Mouse (Mus musculus) kidney, postnatal 0 days (tissue): ENCODE measurements around the gene Eif4g3. TPM values are rescaled to one million over a fixed set of nuclear protein-coding genes. Genes with fewer than 3 reads are reported as not detected.

Experiments
- ATAC-seq: fragments of 200-750 bp; cut with Nextera tagmentation; replicated peaks from 2 replicates; pipeline ENCODE4 v1.8.0; 2017; ENCODE audit warnings: low read depth, moderate number of reproducible peaks, moderate TSS enrichment, moderate library complexity; ENCODE audit not compliant: low FRiP score
- DNase-seq: peaks from one replicate; pipeline ENCODE4 v3.0.0-alpha.2; 2016; ENCODE audit warnings: low spot score
- H3K27ac ChIP-seq: fragments of 300-500 bp; sonication (generic); 2 replicates; pipeline ENCODE4 v1.5.1; 2014; ENCODE audit warnings: mild to moderate bottlenecking
- H3K27me3 ChIP-seq: fragments of 300-500 bp; sonication (generic); 2 replicates; pipeline ENCODE4 v1.6.1; 2014; ENCODE audit warnings: low read length, mixed read lengths; ENCODE audit not compliant: insufficient read depth
- H3K36me3 ChIP-seq: fragments of 300-500 bp; sonication (generic); 2 replicates; pipeline ENCODE4 v1.6.1; 2014; ENCODE audit warnings: low read length, mixed read lengths; ENCODE audit not compliant: insufficient read depth
- H3K4me1 ChIP-seq: fragments of 300-500 bp; sonication (generic); replicated peaks from 2 replicates; pipeline ENCODE4 v1.6.1; 2014; ENCODE audit warnings: antibody characterized with exemption, low read length, mixed read lengths; ENCODE audit not compliant: insufficient read depth
- H3K4me2 ChIP-seq: fragments of 300-500 bp; sonication (generic); 2 replicates; pipeline ENCODE4 v1.6.1; 2014; ENCODE audit warnings: mild to moderate bottlenecking, low read length, moderate library complexity, mixed read lengths
- H3K4me3 ChIP-seq: fragments of 300-500 bp; sonication (generic); replicated peaks from 2 replicates; pipeline ENCODE4 v1.5.1; 2014; ENCODE audit warnings: low read depth, low read length
- H3K9ac ChIP-seq: fragments of 300-500 bp; sonication (generic); 2 replicates; pipeline ENCODE4 v1.6.1; 2014; ENCODE audit warnings: low read depth, low read length
- H3K9me3 ChIP-seq: fragments of 300-500 bp; sonication (generic); replicated peaks from 2 replicates; pipeline ENCODE4 v1.6.1; 2016; ENCODE audit warnings: low read length, inconsistent platforms, mixed read lengths
- CTCF ChIP-seq: IDR thresholded peaks from 2 replicates; pipeline ENCODE4 v1.5.1; 2016; ENCODE audit warnings: antibody characterized with exemption, low read depth, mild to moderate bottlenecking, moderate library complexity
- WGBS: fragments of 180-500 bp; shearing (Covaris S2); extraction: QIAGEN DNeasy Blood & Tissue Kit; methylation state at CpG from one replicate; pipeline ENCODE4 v1.1.7; 2014; 5-methylcytosine and 5-hydroxymethylcytosine counted together
- microRNA-seq: library from miRNA; unstranded; fragments of <30 nt; microRNA quantifications from one replicate; pipeline ENCODE4, GENCODE M21; 2016
- polyA plus RNA-seq: library from polyadenylated mRNA; unstranded; fragments of >200 nt; fragmentation: Nextera tagmentation; extraction: Ambion mirVana; gene quantifications from 2 replicates; pipeline ENCODE4 v1.2.1, GENCODE M21; 2015

Gene Eif4g3
- polyA plus RNA-seq, 1 experiment from 2014 or later, result 26.6 TPM

GRCm38 (mm10) chr4:138252231-138252630 lies 259.4 kb downstream of the Eif4g3 start:
- H3K36me3 ChIP-seq, result 0 out of 2 replicates have a peak, but pooled peaks cover 4% of the 10 kb centered on the region
- DNase-seq, result no peak
- 0 out of 2 replicates have a peak overlapping the region, but pooled peaks have one; percentile 8 for H3K9ac ChIP-seq
- no peak for TF ChIP-seq CTCF
- H3K4me2 ChIP-seq, result peak overlapping the region; percentile 34; the same call in 1 of the 2 replicates
- H3K27ac ChIP-seq, result no peak overlapping the region
- WGBS, result 21% methylated on average over 5 of the region's 5 CpGs
- ATAC-seq, result no peak
- peaks cover 8% of the 10 kb centered on the region; the same call in 1 of the 2 replicates for H3K4me1 ChIP-seq
- 0 out of 2 replicates have a peak overlapping the region, but pooled peaks have one; percentile 5 for H3K4me3 ChIP-seq
- H3K9me3 ChIP-seq, result no peaks in the 10 kb centered on the region
- H3K27me3 ChIP-seq, result 0 out of 2 replicates have a peak, but pooled peaks cover 4% of the 10 kb centered on the region

GRCm38 (mm10) chr4:138257116-138257687 lies 264.4 kb downstream of the Eif4g3 start:
- H3K27ac ChIP-seq, result no peak overlapping the region
- no peaks in the 10 kb centered on the region; the same call in 1 of the 2 replicates for H3K4me1 ChIP-seq
- TF ChIP-seq CTCF, result no peak
- ATAC-seq (no peak), DNase-seq (no peak)
- no peaks in the 10 kb centered on the region for H3K9me3 ChIP-seq
- no peak overlapping the region for H3K4me3 ChIP-seq
- H3K36me3 ChIP-seq, result no peaks in the 10 kb centered on the region
- WGBS, result 81% methylated on average over 22 of the region's 22 CpGs
- H3K4me2 ChIP-seq, result no peak overlapping the region
- H3K9ac ChIP-seq, result no peak overlapping the region
- no peaks in the 10 kb centered on the region for H3K27me3 ChIP-seq

Small RNAs within 50 kb of the gene (microRNA-seq; reads per million reads assigned to microRNA genes)
- not detected for gene Mir6399

Other genes with a start within 250 kb of the Eif4g3 start
- 34.3 and 37.5 TPM in 2 replicates for gene Alpl, start 196.6 kb upstream of the Eif4g3 start, polyA plus RNA-seq
- gene Ece1, start 130.8 kb upstream of the Eif4g3 start, polyA plus RNA-seq, result 36.1 and 40.8 TPM in 2 replicates
- 134 and 144 TPM in 2 replicates for gene Hp1bp3, start 223.3 kb downstream of the Eif4g3 start, polyA plus RNA-seq